Mouse (Mus musculus) spleen, adult 2 months (tissue): ENCODE measurements around the gene Ercc1.

Experiments used
- CTCF ChIP-seq: fragments of 200-500 bp; IDR thresholded peaks from 2 replicates; pipeline ENCODE4 v1.5.1; 2011; ENCODE audit warnings: mild to moderate bottlenecking, inconsistent platforms; ENCODE audit not compliant: insufficient read depth, insufficient read length, insufficient replicate concordance; ENCODE audit errors: extremely low read depth
- POLR2A ChIP-seq: fragments of 200-500 bp; IDR thresholded peaks from 2 replicates; pipeline ENCODE4 v1.6.1; 2011; ENCODE audit warnings: low read depth, low read length, inconsistent platforms

DNA sequence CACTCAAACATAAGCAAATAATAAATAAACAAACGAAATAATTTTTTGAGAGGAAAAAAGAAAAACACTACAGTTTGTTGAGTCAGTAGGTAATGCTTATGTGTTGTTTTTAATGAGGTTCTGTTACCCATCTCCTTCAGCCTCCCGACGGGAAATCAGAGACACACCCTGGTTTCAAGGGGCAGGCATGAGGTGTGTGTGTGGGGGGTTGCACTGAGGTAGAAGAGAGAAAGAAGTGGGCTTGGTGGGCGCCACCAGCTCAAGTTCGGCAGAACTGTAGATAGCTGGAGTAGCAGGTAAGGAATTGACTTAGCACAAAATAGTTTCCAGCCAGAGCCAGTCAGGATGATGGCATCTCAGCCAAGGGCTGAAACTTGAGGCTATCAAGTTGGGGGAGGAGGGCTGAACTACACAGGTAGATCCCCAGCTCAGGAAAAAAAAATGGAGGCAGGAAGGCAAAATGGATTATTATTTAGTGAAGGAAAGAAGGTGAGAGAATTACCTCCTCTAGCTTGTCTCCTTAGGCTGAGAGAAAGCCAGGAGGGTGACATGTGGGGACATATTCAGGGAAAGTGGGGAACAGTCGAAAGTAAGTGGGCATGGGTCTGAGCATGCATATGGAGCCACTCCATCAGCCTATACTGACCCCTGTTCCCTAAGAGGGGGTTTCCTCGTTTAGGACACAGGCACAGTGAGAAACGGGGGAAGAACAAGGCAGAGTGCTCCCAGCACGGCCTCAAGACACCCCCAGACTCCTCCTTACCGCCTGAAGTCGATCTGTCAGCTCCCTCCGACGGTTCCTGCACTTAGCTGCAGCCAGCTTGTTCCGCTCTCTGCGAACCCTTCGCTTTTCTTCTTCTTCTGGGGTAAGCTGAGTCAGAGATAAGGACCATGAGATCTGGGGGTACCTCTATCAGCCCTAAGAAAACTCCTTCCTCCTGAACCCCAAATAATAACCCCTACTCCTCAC, 38.5 kb upstream of the Ercc1 start:
- TF ChIP-seq CTCF = no peak
- no peak for TF ChIP-seq POLR2A
